Mouse (Mus musculus): ENCODE data around the gene Pofut1. TPM values are rescaled to one million over a fixed set of nuclear protein-coding genes. Genes with fewer than 3 reads are reported as not detected.

Gene Pofut1
- polyA plus RNA-seq, 1 experiment from 2014 or later = 8.8 TPM

DNA sequence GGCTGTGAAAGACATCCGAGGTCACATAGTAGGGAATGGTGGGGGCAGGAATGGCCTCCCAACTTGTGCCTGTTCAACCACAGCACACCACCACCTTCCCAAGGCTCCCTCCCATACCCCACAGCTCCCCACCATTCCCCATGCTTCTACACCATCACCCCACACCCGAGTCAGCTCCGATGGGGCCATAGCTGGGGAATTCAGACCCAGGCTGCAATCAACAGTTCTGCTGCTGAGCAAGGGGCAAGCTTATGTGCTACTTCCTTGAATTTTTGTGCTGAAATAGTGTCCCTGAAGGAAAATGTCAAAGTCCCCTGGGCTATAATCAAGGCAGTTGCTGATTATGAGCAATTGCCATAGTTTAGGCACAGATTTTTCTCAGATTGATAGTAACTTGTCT, 22.8 kb upstream of the Pofut1 start:
- ATAC-seq (ENCODE audit: low FRiP score, low read depth) = no peak
- no peaks in the 10 kb centered on the region for H3K4me1 ChIP-seq
- H3K36me3 ChIP-seq = peaks cover 14% of the 10 kb centered on the region
- H3K27me3 ChIP-seq = no peaks in the 10 kb centered on the region
- H3K4me2 ChIP-seq (replicated peaks) = no peak overlapping the region
- H3K27ac ChIP-seq = no peak overlapping the region
- H3K9ac ChIP-seq = no peak overlapping the region
- 79% methylated on average over 3 of the region's 3 CpGs for WGBS
- no peak overlapping the region for H3K4me3 ChIP-seq
- H3K9me3 ChIP-seq = no peaks in the 10 kb centered on the region

DNA sequence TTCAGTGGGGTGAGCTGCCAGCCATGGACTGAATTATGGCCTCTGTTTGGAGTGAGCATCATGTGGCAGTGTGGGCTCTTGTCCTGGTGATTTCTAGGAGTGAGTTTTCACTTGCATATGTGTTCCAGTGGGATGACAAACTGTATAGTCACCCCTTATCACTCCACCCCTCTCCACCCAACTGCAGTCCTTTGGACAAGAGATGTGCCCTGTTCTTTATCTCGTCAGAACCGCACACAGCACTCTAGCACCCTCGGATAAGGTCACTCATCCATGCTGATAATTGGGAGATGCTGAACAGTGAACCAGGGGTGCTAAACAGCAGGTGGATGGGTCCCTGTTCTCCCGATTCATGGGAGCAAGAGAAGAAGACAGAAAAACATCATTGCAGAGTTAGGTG, 19.7 kb upstream of the Pofut1 start:
- Histone ChIP-seq H3K4me3 (no peak overlapping the region), H3K4me1 (peaks cover 12% of the 10 kb centered on the region), H3K9me3 (no peaks in the 10 kb centered on the region), H3K9ac (no peak overlapping the region), H3K4me2 (replicated peaks) (no peak overlapping the region), H3K36me3 (peaks cover 14% of the 10 kb centered on the region), H3K27me3 (no peaks in the 10 kb centered on the region), H3K27ac (no peak overlapping the region)
- WGBS = 90% methylated on average over 4 of the region's 4 CpGs
- ATAC-seq (ENCODE audit: low FRiP score, low read depth) = no peak

DNA sequence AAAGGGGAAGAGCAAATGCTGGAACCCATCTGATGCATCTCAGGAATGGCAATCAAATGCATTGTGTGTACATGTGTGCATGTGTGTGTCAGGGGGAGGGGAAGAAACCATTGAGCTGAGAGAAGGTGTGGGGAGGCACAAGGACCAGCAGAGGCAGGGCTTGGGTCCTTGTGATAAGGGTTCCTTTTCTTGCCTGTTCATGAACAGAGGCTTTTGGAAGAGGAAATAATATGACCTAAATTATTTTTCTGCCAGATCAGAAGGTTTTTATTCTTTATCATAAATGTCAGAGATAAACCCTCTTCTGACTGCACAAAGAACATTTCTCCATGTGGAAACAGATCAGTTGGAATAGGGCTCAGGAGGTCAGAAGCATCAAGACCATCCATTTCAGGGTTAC, 19.2 kb upstream of the Pofut1 start:
- ATAC-seq (ENCODE audit: low FRiP score, low read depth) = no peak
- H3K4me1 ChIP-seq = peaks cover 12% of the 10 kb centered on the region

DNA sequence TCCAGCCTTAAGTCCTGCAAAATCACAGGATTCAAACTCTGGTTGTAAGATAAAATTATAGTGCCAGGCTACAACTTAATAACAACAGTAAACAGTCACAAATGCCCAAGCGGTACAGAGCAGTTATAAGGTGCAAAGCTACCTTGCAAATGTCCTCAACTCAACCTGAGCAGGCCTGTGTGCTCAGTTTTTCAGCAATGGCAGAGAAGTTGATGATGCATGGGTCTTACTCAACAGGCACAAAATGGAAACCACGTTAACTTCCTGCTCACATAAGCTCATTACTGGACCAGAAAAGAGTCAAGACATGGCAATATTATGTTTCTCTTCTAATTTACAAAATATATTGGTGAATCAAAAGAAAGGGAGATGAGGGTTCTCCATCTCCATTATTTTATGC, 18.8 kb upstream of the Pofut1 start:
- H3K4me2 ChIP-seq (replicated peaks) = no peak overlapping the region
- no peak for ATAC-seq (ENCODE audit: low FRiP score, low read depth)
- 89% methylated on average over 2 of the region's 2 CpGs for WGBS

More for the DNA sequence above, 19.2 kb upstream of the Pofut1 start:
- no peak overlapping the region for H3K9ac ChIP-seq
- H3K9me3 ChIP-seq = no peaks in the 10 kb centered on the region
- no peak overlapping the region for H3K4me3 ChIP-seq
- H3K27ac ChIP-seq = no peak overlapping the region
- H3K36me3 ChIP-seq = peaks cover 14% of the 10 kb centered on the region
- H3K4me2 ChIP-seq (replicated peaks) = no peak overlapping the region
- no peaks in the 10 kb centered on the region for H3K27me3 ChIP-seq

DNA sequence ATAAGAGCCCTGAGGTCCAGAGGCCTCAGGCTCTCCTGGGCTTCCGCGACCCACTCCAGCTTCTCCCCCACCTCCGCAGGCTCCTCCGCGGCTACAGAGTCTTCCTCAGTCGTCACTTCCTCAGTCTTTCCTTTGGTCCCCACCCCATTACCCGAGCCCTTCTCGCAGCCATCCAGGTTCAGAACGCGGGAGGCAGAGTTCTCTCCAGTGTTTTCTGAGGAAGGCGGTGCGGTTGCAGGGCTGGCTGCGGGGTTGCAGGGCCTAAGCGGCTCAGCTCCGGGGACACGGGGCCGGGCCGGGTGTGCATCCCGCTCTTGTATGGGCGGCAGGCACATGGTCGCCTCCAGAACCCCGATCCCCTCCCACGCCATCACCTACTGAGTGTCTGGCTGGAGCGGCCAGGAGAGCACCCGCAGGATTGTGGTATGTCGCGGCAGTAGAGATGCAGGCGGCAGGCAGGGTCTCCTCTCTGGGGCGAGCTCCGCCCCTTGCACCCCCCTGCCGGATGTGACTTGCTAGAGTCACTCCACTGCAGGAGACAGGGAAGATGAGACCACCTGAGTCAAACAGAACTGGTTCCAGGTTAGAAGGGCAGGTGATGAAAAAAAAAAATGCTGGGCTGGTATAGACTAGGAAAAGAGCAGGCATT, 16.3 kb upstream of the Pofut1 start, which contains the start of gene Tspyl3:
Tspyl3 (minus strand) TSS at position 496 of the 649 bp plus-strand sequence.
- Histone ChIP-seq H3K9me3 (no peaks in the 10 kb centered on the region), H3K36me3 (peaks cover 39% of the 10 kb centered on the region), H3K27ac (peak within 1 kb of the TSS; percentile 85), H3K4me3 (peak within 1 kb of the TSS; percentile 62), H3K4me1 (peaks cover 12% of the 10 kb centered on the region), H3K27me3 (no peaks in the 10 kb centered on the region), H3K9ac (peak within 1 kb of the TSS; percentile 83), H3K4me2 (replicated peaks) (peak within 1 kb of the TSS; percentile 79)
- WGBS = 2% methylated on average over 31 of the region's 31 CpGs
- ATAC-seq (ENCODE audit: low FRiP score, low read depth) = peak; percentile 78

More for the DNA sequence above, 18.8 kb upstream of the Pofut1 start:
- H3K9ac ChIP-seq = no peak overlapping the region
- H3K27me3 ChIP-seq = no peaks in the 10 kb centered on the region
- H3K4me3 ChIP-seq = no peak overlapping the region
- peaks cover 12% of the 10 kb centered on the region for H3K4me1 ChIP-seq
- H3K36me3 ChIP-seq = peaks cover 18% of the 10 kb centered on the region
- no peak overlapping the region for H3K27ac ChIP-seq
- no peaks in the 10 kb centered on the region for H3K9me3 ChIP-seq

DNA sequence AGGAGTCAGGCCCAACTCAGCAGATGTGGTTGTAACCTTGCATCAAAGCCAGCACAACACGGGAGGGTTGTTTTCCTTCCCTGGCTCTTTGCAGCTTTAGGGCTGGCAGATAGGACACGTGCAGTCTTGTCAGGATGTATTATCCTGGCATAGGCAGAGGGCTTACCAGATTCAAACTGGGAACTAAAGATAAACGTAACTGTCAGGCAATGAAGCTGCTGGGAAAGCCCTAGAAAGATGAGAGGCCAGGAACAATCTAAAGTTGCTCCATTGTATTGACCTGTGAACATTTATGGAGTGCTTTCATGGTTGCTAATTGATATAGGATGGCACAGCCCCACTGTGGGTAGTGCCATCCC, 15.8 kb upstream of the Pofut1 start:
- no peaks in the 10 kb centered on the region for H3K27me3 ChIP-seq
- no peak for ATAC-seq (ENCODE audit: low FRiP score, low read depth)
- WGBS = 8% methylated on average over 3 of the region's 3 CpGs
- peaks cover 40% of the 10 kb centered on the region for H3K36me3 ChIP-seq
- peak overlapping the region; percentile 83 for H3K9ac ChIP-seq
- peak overlapping the region; percentile 85; the same call in 1 of the 2 replicates for H3K27ac ChIP-seq
- peak overlapping the region; percentile 79 for H3K4me2 ChIP-seq (replicated peaks)
- peak overlapping the region; percentile 62 for H3K4me3 ChIP-seq
- no peaks in the 10 kb centered on the region for H3K9me3 ChIP-seq
- H3K4me1 ChIP-seq = peaks cover 12% of the 10 kb centered on the region

DNA sequence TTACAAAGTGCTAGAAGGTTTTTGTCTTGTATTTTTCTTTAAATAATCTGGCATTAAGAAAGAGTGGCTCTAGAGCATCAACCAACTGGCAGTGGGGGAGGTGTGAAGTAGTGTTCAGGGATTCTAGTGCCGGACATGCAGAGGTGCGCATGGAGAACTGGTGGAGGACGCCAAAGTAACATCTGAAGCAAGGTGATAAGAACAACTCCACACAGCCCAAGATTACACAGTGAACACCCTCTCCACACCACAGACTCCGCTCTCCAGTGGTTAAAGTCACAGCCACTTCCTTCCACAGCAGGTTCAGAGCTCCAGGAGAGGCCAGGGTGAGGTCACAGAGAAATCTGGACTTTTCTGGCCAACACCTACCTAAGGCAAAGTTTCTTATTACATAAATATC, 13.4 kb upstream of the Pofut1 start:
- no peak overlapping the region for H3K4me3 ChIP-seq
- H3K27me3 ChIP-seq = no peaks in the 10 kb centered on the region
- 87% methylated on average over 4 of the region's 4 CpGs for WGBS
- ATAC-seq (ENCODE audit: low FRiP score, low read depth) = no peak
- H3K4me2 ChIP-seq (replicated peaks) = no peak overlapping the region
- no peak overlapping the region for H3K9ac ChIP-seq
- H3K9me3 ChIP-seq = no peaks in the 10 kb centered on the region
- H3K27ac ChIP-seq = no peak overlapping the region
- H3K36me3 ChIP-seq = peaks cover 53% of the 10 kb centered on the region
- peaks cover 12% of the 10 kb centered on the region for H3K4me1 ChIP-seq

DNA sequence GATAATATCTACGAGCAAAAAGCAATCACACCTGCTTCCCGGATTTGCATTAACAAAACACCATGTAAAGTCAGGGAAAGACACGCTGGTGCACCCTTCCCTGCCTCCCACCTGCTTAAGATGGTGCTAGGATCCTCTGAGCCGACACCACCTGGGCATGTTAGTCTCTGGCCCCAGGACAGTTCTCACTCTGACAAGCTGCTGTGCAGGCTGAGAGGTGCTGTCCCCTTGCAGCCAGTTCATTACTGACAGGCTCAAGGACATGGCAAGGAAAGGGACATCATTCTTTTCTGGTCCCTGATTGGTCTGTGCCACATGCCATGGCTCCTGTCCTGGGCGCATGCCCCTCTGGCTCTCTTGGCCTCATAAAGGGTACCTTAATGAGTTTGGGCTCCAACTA, 12.8 kb upstream of the Pofut1 start:
- H3K9ac ChIP-seq = no peak overlapping the region
- no peak for ATAC-seq (ENCODE audit: low FRiP score, low read depth)
- H3K9me3 ChIP-seq = no peaks in the 10 kb centered on the region
- WGBS = 81% methylated on average over 5 of the region's 5 CpGs
- H3K4me2 ChIP-seq (replicated peaks) = no peak overlapping the region
- no peak overlapping the region for H3K27ac ChIP-seq
- no peak overlapping the region for H3K4me3 ChIP-seq
- peaks cover 12% of the 10 kb centered on the region for H3K4me1 ChIP-seq
- no peaks in the 10 kb centered on the region for H3K27me3 ChIP-seq
- peaks cover 58% of the 10 kb centered on the region for H3K36me3 ChIP-seq

DNA sequence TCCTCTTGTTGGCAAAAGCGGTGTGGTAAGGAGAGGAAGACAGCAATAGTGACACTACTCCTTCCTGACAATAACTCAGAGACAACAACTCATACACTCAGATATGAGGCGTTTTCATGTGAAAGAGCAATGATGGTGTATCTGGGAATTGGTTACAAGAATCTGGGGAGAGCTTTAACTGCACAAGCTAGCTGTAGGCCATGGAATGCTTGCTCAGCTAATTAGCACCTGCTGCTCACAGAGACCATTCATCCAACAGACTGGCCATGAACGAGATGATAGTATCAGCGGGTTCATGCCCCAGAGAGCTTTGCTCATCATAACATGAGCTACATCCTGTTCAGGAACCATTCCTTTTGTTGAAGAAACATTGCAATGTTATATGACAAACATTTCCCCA, 4.1 kb upstream of the Pofut1 start:
- Histone ChIP-seq H3K4me1 (peaks cover 37% of the 10 kb centered on the region), H3K4me3 (no peak overlapping the region), H3K27ac (no peak overlapping the region), H3K36me3 (peaks cover 59% of the 10 kb centered on the region), H3K4me2 (replicated peaks) (no peak overlapping the region), H3K9me3 (no peaks in the 10 kb centered on the region), H3K9ac (no peak overlapping the region), H3K27me3 (no peaks in the 10 kb centered on the region)
- 77% methylated on average over 4 of the region's 4 CpGs for WGBS
- ATAC-seq (ENCODE audit: low FRiP score, low read depth) = no peak

DNA sequence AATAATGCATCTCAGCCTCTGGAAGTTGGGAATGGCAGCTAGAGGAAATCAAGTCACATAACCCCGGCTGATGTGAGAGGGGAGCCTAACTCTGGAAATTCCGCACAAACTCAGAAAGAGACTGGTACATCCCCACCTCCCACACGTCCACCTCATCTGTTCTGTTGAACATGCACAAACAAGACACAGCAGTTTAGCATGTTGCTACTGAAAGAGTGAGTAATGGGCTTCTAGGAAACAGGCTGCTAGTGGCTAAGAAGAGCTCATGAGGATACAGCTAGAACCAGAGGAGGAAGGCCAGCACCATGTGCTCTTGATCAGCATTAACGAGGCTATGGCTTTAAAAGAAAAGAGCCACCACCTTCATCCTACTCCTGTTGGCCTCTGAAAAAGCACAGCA, 3.4 kb upstream of the Pofut1 start:
- peak overlapping the region; percentile 40; the same call in 1 of the 2 replicates for H3K9ac ChIP-seq
- no peaks in the 10 kb centered on the region for H3K9me3 ChIP-seq
- no peak overlapping the region for H3K27ac ChIP-seq
- H3K27me3 ChIP-seq = no peaks in the 10 kb centered on the region
- peaks cover 43% of the 10 kb centered on the region for H3K4me1 ChIP-seq
- H3K36me3 ChIP-seq = peaks cover 53% of the 10 kb centered on the region
- no peak for ATAC-seq (ENCODE audit: low FRiP score, low read depth)
- 57% methylated on average over 4 of the region's 4 CpGs for WGBS
- peak overlapping the region; percentile 96; the same call in 1 of the 2 replicates for H3K4me2 ChIP-seq (replicated peaks)
- H3K4me3 ChIP-seq = no peak overlapping the region

DNA sequence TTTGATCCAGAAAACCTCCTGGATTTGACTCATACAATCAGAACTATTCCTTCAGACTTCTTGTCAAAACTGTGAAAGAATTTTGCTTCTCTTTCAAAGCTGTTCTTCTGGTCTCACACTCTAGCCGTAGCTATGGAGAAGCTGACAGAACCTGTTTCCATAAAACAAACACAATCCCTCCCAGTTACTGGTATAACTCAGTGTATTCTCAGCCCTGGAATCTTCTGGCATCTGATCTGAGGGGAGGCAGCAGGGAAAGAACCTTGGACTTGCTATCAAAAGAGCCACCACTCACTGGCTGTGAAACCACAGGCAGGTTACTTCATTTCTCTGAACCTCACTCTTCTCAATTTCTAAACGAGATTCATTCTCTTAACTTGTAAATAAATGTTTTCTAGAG, 2.9 kb upstream of the Pofut1 start:
- peak overlapping the region; percentile 40; the same call in 1 of the 2 replicates for H3K9ac ChIP-seq
- H3K4me3 ChIP-seq = no peak overlapping the region
- no peaks in the 10 kb centered on the region for H3K9me3 ChIP-seq
- no peak overlapping the region for H3K27ac ChIP-seq
- peaks cover 48% of the 10 kb centered on the region for H3K36me3 ChIP-seq
- peak overlapping the region; percentile 96 for H3K4me2 ChIP-seq (replicated peaks)
- no peak for ATAC-seq (ENCODE audit: low FRiP score, low read depth)
- H3K27me3 ChIP-seq = no peaks in the 10 kb centered on the region
- WGBS = 71% methylated on average over 2 of the region's 2 CpGs
- peaks cover 43% of the 10 kb centered on the region for H3K4me1 ChIP-seq

DNA sequence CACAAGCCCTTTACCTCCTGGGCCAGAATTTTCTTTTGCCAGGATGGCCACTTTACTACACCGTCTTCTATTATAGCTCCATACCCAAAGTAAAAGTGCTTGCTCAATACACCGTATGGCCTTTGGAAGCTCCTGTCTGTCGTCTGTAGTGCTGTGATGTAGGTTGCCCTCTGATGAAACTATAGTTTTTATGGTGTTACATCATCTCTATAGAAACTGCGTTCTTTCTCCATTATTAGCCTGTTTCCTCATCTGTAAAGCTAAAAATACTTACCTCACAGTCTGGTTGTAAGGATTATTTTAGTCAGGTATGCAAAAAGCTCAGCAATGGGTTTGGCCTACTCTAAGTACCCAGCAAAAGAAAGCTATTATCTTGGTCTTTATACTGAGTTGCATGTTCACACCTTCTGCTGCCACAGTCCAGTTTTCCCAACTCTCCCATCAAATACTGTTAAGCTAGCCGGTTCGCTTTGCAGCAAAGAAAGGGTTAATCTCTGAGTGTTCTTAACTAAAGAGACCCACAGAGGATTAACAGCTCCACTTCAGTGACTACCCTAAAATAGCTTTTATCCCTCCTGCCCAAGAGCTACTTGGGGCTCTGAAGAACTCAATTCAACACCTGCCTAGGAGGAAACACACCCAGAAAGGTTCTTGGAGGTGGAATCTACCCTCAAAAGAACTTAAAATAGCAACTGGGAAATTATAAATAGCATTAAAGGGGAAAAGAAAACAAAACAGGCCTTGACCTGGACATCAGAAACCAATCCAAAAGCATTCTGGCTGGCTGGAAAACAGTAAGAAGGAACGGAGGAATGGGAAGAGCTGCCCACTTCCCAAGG, 2.1 kb upstream of the Pofut1 start:
- H3K4me1 ChIP-seq = peaks cover 43% of the 10 kb centered on the region
- no peaks in the 10 kb centered on the region for H3K27me3 ChIP-seq
- 60% methylated on average over 7 of the region's 7 CpGs for whole genome bisulfite sequencing
- H3K36me3 ChIP-seq = peaks cover 40% of the 10 kb centered on the region
- H3K4me2 ChIP-seq (replicated peaks) = peak overlapping the region; percentile 96
- ATAC-seq (ENCODE audit: low FRiP score, low read depth) = no peak
- H3K4me3 ChIP-seq = peak overlapping the region; percentile 98
- H3K9ac ChIP-seq = peak overlapping the region; percentile 98
- no peaks in the 10 kb centered on the region for H3K9me3 ChIP-seq
- H3K27ac ChIP-seq = peak overlapping the region; percentile 93; the same call in 1 of the 2 replicates

Measured in limb, embryonic 13.5 days (tissue).